Mouse (Mus musculus): ENCODE measurements at regions not wholly inside any gene's neighbourhood (a gene's known extent, or its start where the extent isn't known, plus 50 kb on each side); places are given as distances from the start of the nearest gene placed in this dataset.
"Not testable (repeated sequence)": the region's sequence is repeated elsewhere in the genome, so short reads cannot be mapped to it uniquely, and the experiment has no call there.

- WGBS = 84% methylated on average over 12 of the region's 12 CpGs
- H3K36me3 ChIP-seq (ENCODE audit: insufficient read depth, low read length) = no peaks in the 10 kb centered on the region
- no peaks in the 10 kb centered on the region for H3K4me1 ChIP-seq (ENCODE audit: insufficient read depth, low read length)
- no peak overlapping the region for H3K27ac ChIP-seq (ENCODE audit: low read length)
- H3K9me3 ChIP-seq (ENCODE audit: low read length) = no peaks in the 10 kb centered on the region
- H3K4me3 ChIP-seq (ENCODE audit: low read length) = no peak overlapping the region
- no peak for ATAC-seq (ENCODE audit: low FRiP score, low TSS enrichment)
- H3K27me3 ChIP-seq (ENCODE audit: insufficient read depth, low read length) = no peaks in the 10 kb centered on the region
- no peak overlapping the region for H3K9ac ChIP-seq (replicated peaks; ENCODE audit: low read length)
- H3K4me2 ChIP-seq (replicated peaks; ENCODE audit: low read depth, low read length) = no peak overlapping the region
These were observed 123.6 kb upstream of the Nrip1 start for GRCm38 (mm10) chr16:76497041-76497808.

GRCm38 (mm10) chr16:76483419-76483818 lies 109.8 kb upstream of the Nrip1 start:
- Histone ChIP-seq H3K4me1 (ENCODE audit: insufficient read depth, low read length) (no peaks in the 10 kb centered on the region), H3K36me3 (ENCODE audit: insufficient read depth, low read length) (no peaks in the 10 kb centered on the region), H3K9ac (replicated peaks; ENCODE audit: low read length) (no peak overlapping the region), H3K27me3 (ENCODE audit: insufficient read depth, low read length) (no peaks in the 10 kb centered on the region), H3K9me3 (ENCODE audit: low read length) (no peaks in the 10 kb centered on the region), H3K4me3 (ENCODE audit: low read length) (no peak overlapping the region), H3K4me2 (replicated peaks; ENCODE audit: low read depth, low read length) (no peak overlapping the region), H3K27ac (ENCODE audit: low read length) (no peak overlapping the region)
- WGBS = 76% methylated on average over 5 of the region's 5 CpGs
- no peak for ATAC-seq (ENCODE audit: low FRiP score, low TSS enrichment)

GRCm38 (mm10) chr16:76481966-76482365 lies 108.3 kb upstream of the Nrip1 start:
- 79% methylated on average over 4 of the region's 4 CpGs for WGBS
- no peak overlapping the region for H3K9ac ChIP-seq (replicated peaks; ENCODE audit: low read length)
- no peaks in the 10 kb centered on the region for H3K36me3 ChIP-seq (ENCODE audit: insufficient read depth, low read length)
- H3K4me1 ChIP-seq (ENCODE audit: insufficient read depth, low read length) = no peaks in the 10 kb centered on the region
- H3K9me3 ChIP-seq (ENCODE audit: low read length) = no peaks in the 10 kb centered on the region
- H3K4me3 ChIP-seq (ENCODE audit: low read length) = no peak overlapping the region
- no peak for ATAC-seq (ENCODE audit: low FRiP score, low TSS enrichment)
- no peaks in the 10 kb centered on the region for H3K27me3 ChIP-seq (ENCODE audit: insufficient read depth, low read length)
- no peak overlapping the region for H3K27ac ChIP-seq (ENCODE audit: low read length)
- H3K4me2 ChIP-seq (replicated peaks; ENCODE audit: low read depth, low read length) = no peak overlapping the region

- no peaks in the 10 kb centered on the region for H3K27me3 ChIP-seq (ENCODE audit: insufficient read depth, low read length)
- no peaks in the 10 kb centered on the region for H3K4me1 ChIP-seq (ENCODE audit: insufficient read depth, low read length)
- H3K27ac ChIP-seq (ENCODE audit: low read length) = no peak overlapping the region
- no peaks in the 10 kb centered on the region for H3K36me3 ChIP-seq (ENCODE audit: insufficient read depth, low read length)
- H3K4me2 ChIP-seq (replicated peaks; ENCODE audit: low read depth, low read length) = no peak overlapping the region
- ATAC-seq (ENCODE audit: low FRiP score, low TSS enrichment) = no peak
- H3K9ac ChIP-seq (replicated peaks; ENCODE audit: low read length) = no peak overlapping the region
- WGBS = 42% methylated on average over 8 of the region's 8 CpGs
- H3K9me3 ChIP-seq (ENCODE audit: low read length) = no peaks in the 10 kb centered on the region
- no peak overlapping the region for H3K4me3 ChIP-seq (ENCODE audit: low read length)
These were observed 103.8 kb upstream of the Nrip1 start for GRCm38 (mm10) chr16:76477474-76477873.

GRCm38 (mm10) chr16:76474481-76474880 lies 100.9 kb upstream of the Nrip1 start:
- no peak for ATAC-seq (ENCODE audit: low FRiP score, low TSS enrichment)
- Histone ChIP-seq H3K4me1 (ENCODE audit: insufficient read depth, low read length) (no peaks in the 10 kb centered on the region), H3K4me3 (ENCODE audit: low read length) (no peak overlapping the region), H3K4me2 (replicated peaks; ENCODE audit: low read depth, low read length) (no peak overlapping the region), H3K27me3 (ENCODE audit: insufficient read depth, low read length) (no peaks in the 10 kb centered on the region), H3K36me3 (ENCODE audit: insufficient read depth, low read length) (no peaks in the 10 kb centered on the region), H3K9ac (replicated peaks; ENCODE audit: low read length) (no peak overlapping the region), H3K9me3 (ENCODE audit: low read length) (no peaks in the 10 kb centered on the region), H3K27ac (ENCODE audit: low read length) (no peak overlapping the region)
- 91% methylated on average over 6 of the region's 6 CpGs for WGBS

- no peaks in the 10 kb centered on the region for H3K4me1 ChIP-seq (ENCODE audit: insufficient read depth, low read length)
- H3K27me3 ChIP-seq (ENCODE audit: insufficient read depth, low read length) = no peaks in the 10 kb centered on the region
- no peak overlapping the region for H3K4me3 ChIP-seq (ENCODE audit: low read length)
- H3K27ac ChIP-seq (ENCODE audit: low read length) = no peak overlapping the region
- 78% methylated on average over 3 of the region's 3 CpGs for WGBS
- H3K4me2 ChIP-seq (replicated peaks; ENCODE audit: low read depth, low read length) = no peak overlapping the region
- no peaks in the 10 kb centered on the region for H3K36me3 ChIP-seq (ENCODE audit: insufficient read depth, low read length)
- no peak for ATAC-seq (ENCODE audit: low FRiP score, low TSS enrichment)
- H3K9ac ChIP-seq (replicated peaks; ENCODE audit: low read length) = no peak overlapping the region
- H3K9me3 ChIP-seq (ENCODE audit: low read length) = no peaks in the 10 kb centered on the region
These were observed 98.8 kb upstream of the Nrip1 start for GRCm38 (mm10) chr16:76472386-76472785.

- H3K4me3 ChIP-seq (ENCODE audit: low read length) = no peak overlapping the region
- H3K9ac ChIP-seq (replicated peaks; ENCODE audit: low read length) = no peak overlapping the region
- no peaks in the 10 kb centered on the region for H3K27me3 ChIP-seq (ENCODE audit: insufficient read depth, low read length)
- no peak for ATAC-seq (ENCODE audit: low FRiP score, low TSS enrichment)
- no peaks in the 10 kb centered on the region for H3K9me3 ChIP-seq (ENCODE audit: low read length)
- H3K36me3 ChIP-seq (ENCODE audit: insufficient read depth, low read length) = no peaks in the 10 kb centered on the region
- H3K4me2 ChIP-seq (replicated peaks; ENCODE audit: low read depth, low read length) = no peak overlapping the region
- H3K4me1 ChIP-seq (ENCODE audit: insufficient read depth, low read length) = no peaks in the 10 kb centered on the region
- H3K27ac ChIP-seq (ENCODE audit: low read length) = no peak overlapping the region
- WGBS = 40% methylated on average over 3 of the region's 3 CpGs
These were observed 97.5 kb upstream of the Nrip1 start for GRCm38 (mm10) chr16:76471081-76471480.

- Histone ChIP-seq H3K4me1 (ENCODE audit: insufficient read depth, low read length) (peaks cover 18% of the 10 kb centered on the region), H3K4me2 (replicated peaks; ENCODE audit: low read depth, low read length) (no peak overlapping the region), H3K36me3 (ENCODE audit: insufficient read depth, low read length) (no peaks in the 10 kb centered on the region), H3K9me3 (ENCODE audit: low read length) (no peaks in the 10 kb centered on the region), H3K27me3 (ENCODE audit: insufficient read depth, low read length) (no peaks in the 10 kb centered on the region), H3K4me3 (ENCODE audit: low read length) (no peak overlapping the region), H3K9ac (replicated peaks; ENCODE audit: low read length) (no peak overlapping the region), H3K27ac (ENCODE audit: low read length) (no peak overlapping the region)
- ATAC-seq (ENCODE audit: low FRiP score, low TSS enrichment) = no peak
- WGBS = 89% methylated on average over 1 of the region's 1 CpGs
These were observed 85.9 kb upstream of the Nrip1 start for GRCm38 (mm10) chr16:76459521-76459920.

- H3K9me3 ChIP-seq (ENCODE audit: low read length); H3K4me3 ChIP-seq (ENCODE audit: low read length); H3K36me3 ChIP-seq (ENCODE audit: insufficient read depth, low read length); H3K27ac ChIP-seq (ENCODE audit: low read length); H3K27me3 ChIP-seq (ENCODE audit: insufficient read depth, low read length); H3K4me2 ChIP-seq (replicated peaks; ENCODE audit: low read depth, low read length); H3K9ac ChIP-seq (replicated peaks; ENCODE audit: low read length); ATAC-seq (ENCODE audit: low FRiP score, low TSS enrichment): not testable (repeated sequence)
- 86% methylated on average over 2 of the region's 2 CpGs for WGBS
- H3K4me1 ChIP-seq (ENCODE audit: insufficient read depth, low read length) = peaks cover 32% of the 10 kb centered on the region
These were observed 82.6 kb upstream of the Nrip1 start for GRCm38 (mm10) chr16:76456300-76456599.

GRCm38 (mm10) chr16:76455499-76456299 lies 82.1 kb upstream of the Nrip1 start:
- 72% methylated on average over 9 of the region's 9 CpGs for WGBS
- no peaks in the 10 kb centered on the region for H3K27me3 ChIP-seq (ENCODE audit: insufficient read depth, low read length)
- peaks cover 6% of the 10 kb centered on the region for H3K9me3 ChIP-seq (ENCODE audit: low read length)
- no peak overlapping the region for H3K4me2 ChIP-seq (replicated peaks; ENCODE audit: low read depth, low read length)
- no peaks in the 10 kb centered on the region for H3K36me3 ChIP-seq (ENCODE audit: insufficient read depth, low read length)
- no peak overlapping the region for H3K9ac ChIP-seq (replicated peaks; ENCODE audit: low read length)
- ATAC-seq (ENCODE audit: low FRiP score, low TSS enrichment) = no peak
- no peak overlapping the region for H3K4me3 ChIP-seq (ENCODE audit: low read length)
- no peak overlapping the region for H3K27ac ChIP-seq (ENCODE audit: low read length)
- peaks cover 32% of the 10 kb centered on the region for H3K4me1 ChIP-seq (ENCODE audit: insufficient read depth, low read length)
